In the genomic region with DNA sequence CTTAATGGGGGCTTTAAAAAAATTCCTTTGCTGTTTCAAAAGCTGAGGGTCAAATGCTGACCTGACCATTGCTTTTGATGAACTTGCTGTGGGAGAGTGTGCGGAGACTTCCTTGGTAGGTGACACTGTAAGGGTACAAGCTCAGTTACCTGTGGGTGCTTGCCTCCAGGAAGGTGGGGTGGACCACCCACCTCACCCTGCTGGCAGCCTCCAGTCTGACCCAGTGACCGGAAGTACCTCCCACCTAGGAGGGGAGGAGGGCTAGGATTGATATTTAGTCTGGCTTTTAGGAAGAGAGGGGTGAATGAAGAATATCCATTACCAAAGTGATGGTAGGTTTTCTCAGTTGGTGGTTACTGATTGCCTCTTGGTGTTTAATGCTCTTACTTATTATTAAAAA, we compare ENCODE assay signal across 8 mouse cellular contexts.
DNase-seq lines count a peak whose midpoint lies in the region; ATAC-seq and TF ChIP-seq lines count a peak whose summit lies in the region.

No protein-coding gene starts in this region.

- peak overlapping the region; percentile 75 for H3K4me3 ChIP-seq in heart, adult 2 months
- H3K4me3 ChIP-seq in E14TG2a.4 (replicated peaks; ENCODE audit: low read length) = peak overlapping the region; percentile 35; the same call in 1 of the 2 replicates
- H3K4me3 ChIP-seq in heart, postnatal 0 days (ENCODE audit: low read depth, low read length) = peak overlapping the region; percentile 86
- H3K4me3 ChIP-seq in liver, postnatal 0 days (ENCODE audit: low read depth, low read length) = peak overlapping the region; percentile 91

- no peaks in the 10 kb centered on the region for H3K27me3 ChIP-seq in heart, adult 2 months (ENCODE audit: control insufficient read depth, insufficient read depth, low read length)
- 0 out of 2 replicates have a peak, but pooled peaks cover 4% of the 10 kb centered on the region for H3K27me3 ChIP-seq in E14TG2a.4 (ENCODE audit: insufficient read depth, low read length)
- no peaks in the 10 kb centered on the region for H3K27me3 ChIP-seq in heart, postnatal 0 days (ENCODE audit: control insufficient read depth, insufficient read depth, low read length)
- H3K27me3 ChIP-seq in liver, postnatal 0 days (ENCODE audit: insufficient read depth, low read length) = no peaks in the 10 kb centered on the region

- peaks cover 23% of the 10 kb centered on the region for H3K4me1 ChIP-seq in heart, adult 2 months (ENCODE audit: control insufficient read depth, insufficient read depth, low read length)
- H3K4me1 ChIP-seq in E14TG2a.4 (replicated peaks; ENCODE audit: low read depth, low read length) = peaks cover 48% of the 10 kb centered on the region
- peaks cover 30% of the 10 kb centered on the region for H3K4me1 ChIP-seq in heart, postnatal 0 days (ENCODE audit: control insufficient read depth, insufficient read depth)
- peaks cover 41% of the 10 kb centered on the region for H3K4me1 ChIP-seq in liver, postnatal 0 days (ENCODE audit: insufficient read depth)

- no peaks in the 10 kb centered on the region for H3K9me3 ChIP-seq in E14TG2a.4 (ENCODE audit: low read length)
- no peaks in the 10 kb centered on the region for H3K9me3 ChIP-seq in heart, postnatal 0 days (replicated peaks; ENCODE audit: control insufficient read depth, low read length)
- no peaks in the 10 kb centered on the region for H3K9me3 ChIP-seq in liver, postnatal 0 days (ENCODE audit: low read length)

- peak overlapping the region; percentile 29; the same call in 1 of the 2 replicates for H3K9ac ChIP-seq in heart, adult 2 months (ENCODE audit: low read depth, low read length)
- peak overlapping the region; percentile 92 for H3K9ac ChIP-seq in heart, postnatal 0 days (replicated peaks; ENCODE audit: low read depth, low read length)
- peak overlapping the region; percentile 93 for H3K9ac ChIP-seq in liver, postnatal 0 days (replicated peaks)

- peaks cover 9% of the 10 kb centered on the region for H3K79me2 ChIP-seq in heart, adult 2 months (replicated peaks; ENCODE audit: control insufficient read depth, insufficient read depth, low read length)

- H3K36me3 ChIP-seq in heart, adult 2 months (ENCODE audit: control insufficient read depth, insufficient read depth, low read length) = peaks cover 19% of the 10 kb centered on the region
- H3K36me3 ChIP-seq in E14TG2a.4 (ENCODE audit: insufficient read depth, low read length) = peaks cover 10% of the 10 kb centered on the region
- peaks cover 15% of the 10 kb centered on the region; the same call in 1 of the 2 replicates for H3K36me3 ChIP-seq in heart, postnatal 0 days (replicated peaks; ENCODE audit: control insufficient read depth, insufficient read depth, low read length)
- H3K36me3 ChIP-seq in liver, postnatal 0 days (replicated peaks; ENCODE audit: insufficient read depth, low read length) = peaks cover 8% of the 10 kb centered on the region

- H3K4me2 ChIP-seq in heart, postnatal 0 days (ENCODE audit: low read depth, low read length) = peak overlapping the region; percentile 80
- H3K4me2 ChIP-seq in liver, postnatal 0 days (ENCODE audit: low read depth, low read length) = peak overlapping the region; percentile 88

- peak overlapping the region; percentile 98 for H3K27ac ChIP-seq in heart, adult 2 months
- peak overlapping the region; percentile 90; the same call in 1 of the 2 replicates for H3K27ac ChIP-seq in heart, postnatal 0 days (ENCODE audit: low read depth)
- H3K27ac ChIP-seq in liver, postnatal 0 days (ENCODE audit: low read depth) = peak overlapping the region; percentile 96

- intact Hi-C loops in heart, adult 2 months (cut with DNase I) = no loop called here
- intact Hi-C loops in heart, postnatal 25 days (cut with DNase I) = no loop called here

- no peak for TF ChIP-seq EP300 in heart, adult 2 months (IDR thresholded peaks at IDR 0.05; ENCODE audit: insufficient read depth, low read depth, low read length)
- TF ChIP-seq EP300 in heart, postnatal 0 days (IDR thresholded peaks at IDR 0.05; ENCODE audit: low read depth) = no peak
- TF ChIP-seq EP300 in liver, postnatal 0 days (IDR thresholded peaks at IDR 0.05; ENCODE audit: low read depth) = no peak

- WGBS in heart, adult 2 months = 44% methylated on average over 2 of the region's 2 CpGs
- 53% methylated on average over 2 of the region's 2 CpGs for WGBS in heart, postnatal 0 days
- WGBS in liver, postnatal 0 days (ENCODE audit: insufficient replicate concordance) = 28% methylated on average over 2 of the region's 2 CpGs

- TF ChIP-seq CTCF in heart, adult 2 months (IDR thresholded peaks at IDR 0.05) = no peak
- TF ChIP-seq CTCF in E14TG2a.4 (conservative IDR thresholded peaks at IDR 0.05; ENCODE audit: low read length) = no peak
- TF ChIP-seq CTCF in heart, postnatal 0 days (IDR thresholded peaks at IDR 0.05; ENCODE audit: low read depth) = no peak
- TF ChIP-seq CTCF in liver, postnatal 0 days (IDR thresholded peaks at IDR 0.05; ENCODE audit: low read depth) = no peak

- DNase-seq in heart, adult 2 months = no peak
- DNase-seq in heart, postnatal 25 days (ENCODE audit: low spot score) = no peak
- no peak for DNase-seq in heart, postnatal 0 days (ENCODE audit: low spot score)
- no peak for DNase-seq in liver, postnatal 0 days
- no peak for DNase-seq in frontal cortex, postnatal 36 days (ENCODE audit: low spot score in 2 of 2)
- DNase-seq in urinary bladder, adult 18-20 months (ENCODE audit: low spot score in 2 of 2) = no peak
- DNase-seq in ovary, postnatal 36 days (ENCODE audit: low spot score) = no peak

- ATAC-seq in heart, postnatal 0 days (ENCODE audit: insufficient read depth, low read depth) = no peak
- ATAC-seq in liver, postnatal 0 days = no peak

- no peak for TF ChIP-seq POLR2A in heart, adult 2 months (IDR thresholded peaks at IDR 0.05; ENCODE audit: insufficient read depth, low read depth, low read length)

Comparison
In these comparisons a context has a peak if more than half of its experiments do, and no peak if none do; other contexts are left out.
1. H3K4me3 ChIP-seq: peak in every context shown above with its lines; median percentile 91 in liver, postnatal 0 days; 86 in heart, postnatal 0 days; 75 in heart, adult 2 months; 35 in E14TG2a.4.
2. H3K9ac ChIP-seq: peak in every context shown above with its lines; median percentile 93 in liver, postnatal 0 days; 92 in heart, postnatal 0 days; 29 in heart, adult 2 months.